8 mouse cellular contexts compared by ENCODE assay signal in genomic region chr6:28134251-28134801, GRCm38 (mm10). TPM values are rescaled to one million over a fixed set of nuclear protein-coding genes. Genes with fewer than 3 reads are reported as not detected.
DNase-seq lines count a peak whose midpoint lies in the region; ATAC-seq lines count a peak whose summit lies in the region.

No protein-coding gene starts in this region.

- H3K27ac ChIP-seq in forebrain, embryonic 13.5 days: no peak overlapping the region
- H3K27ac ChIP-seq in liver, embryonic 11.5 days (ENCODE audit: low read depth, low read length): no peak overlapping the region

- H3K36me3 ChIP-seq in forebrain, embryonic 13.5 days (ENCODE audit: poor library complexity, severe bottlenecking): no peaks in the 10 kb centered on the region
- no peaks in the 10 kb centered on the region for H3K36me3 ChIP-seq in liver, embryonic 11.5 days (ENCODE audit: control insufficient read depth, insufficient read depth, low read length)

- H3K4me3 ChIP-seq in forebrain, embryonic 13.5 days: peak overlapping the region; percentile 57
- peak overlapping the region; percentile 53 for H3K4me3 ChIP-seq in liver, embryonic 11.5 days (ENCODE audit: low read depth, low read length)

- no peaks in the 10 kb centered on the region for H3K9me3 ChIP-seq in forebrain, embryonic 13.5 days (replicated peaks)
- no peaks in the 10 kb centered on the region for H3K9me3 ChIP-seq in liver, embryonic 11.5 days (ENCODE audit: control insufficient read depth, low read length)

- peak; percentile 7 for ATAC-seq in forebrain, embryonic 13.5 days
- no peak for ATAC-seq in liver, embryonic 11.5 days (replicated peaks; ENCODE audit: low FRiP score)
- ATAC-seq in monocyte, adult 5-6 weeks (replicated peaks; ENCODE audit: insufficient number of reproducible peaks, low FRiP score, low TSS enrichment, poor library complexity, severe bottlenecking): no peak

- WGBS in forebrain, embryonic 13.5 days: under 1% methylated on average over 20 of the region's 20 CpGs
- WGBS in liver, embryonic 11.5 days: 2% methylated on average over 20 of the region's 20 CpGs

- H3K27me3 ChIP-seq in forebrain, embryonic 13.5 days: peaks cover 35% of the 10 kb centered on the region
- peaks cover 57% of the 10 kb centered on the region for H3K27me3 ChIP-seq in liver, embryonic 11.5 days (replicated peaks; ENCODE audit: control insufficient read depth, insufficient read depth, low read length)

- peak overlapping the region; percentile 99 for H3K4me2 ChIP-seq in forebrain, embryonic 13.5 days
- H3K4me2 ChIP-seq in liver, embryonic 11.5 days: peak overlapping the region; percentile 88

- peak overlapping the region; percentile 65 for H3K9ac ChIP-seq in forebrain, embryonic 13.5 days
- H3K9ac ChIP-seq in liver, embryonic 11.5 days (ENCODE audit: low read depth, low read length): no peak overlapping the region

- H3K4me1 ChIP-seq in forebrain, embryonic 13.5 days: peaks cover 35% of the 10 kb centered on the region
- no peaks in the 10 kb centered on the region for H3K4me1 ChIP-seq in liver, embryonic 11.5 days (replicated peaks; ENCODE audit: control insufficient read depth, insufficient read depth, low read length)

- peak; percentile 3 for DNase-seq in kidney, adult 18-20 months
- DNase-seq in kidney, adult 9 months: no peak
- DNase-seq in ZHBTc4 (ENCODE audit: low read depth, low spot score): peak; percentile 44
- DNase-seq in liver, embryonic 11.5 days (ENCODE audit: low spot score): peak; percentile 41
- DNase-seq in right cerebral cortex, postnatal 10 days (ENCODE audit: low spot score in 2 of 2): peak; percentile 39 to 51
- no peak for DNase-seq in adrenal gland, postnatal 14 days

RNA-seq across cellular contexts. Expression of gene Grm8, which starts 0.7 kb away (rescaled TPM):
- polyA plus RNA-seq in forebrain, embryonic 13.5 days (2015; fragmentation: Nextera tagmentation; extraction: Ambion mirVana): 2.8 and 3.2 TPM in 2 replicates
- polyA plus RNA-seq in liver, embryonic 11.5 days (2014; fragmentation: Nextera tagmentation; extraction: Ambion mirVana): 0.25 and 0.29 TPM in 2 replicates
- total RNA-seq in monocyte, adult 5-6 weeks (2017): not detected in 3 replicates
- 0.70 and 1.0 TPM in 2 replicates for total RNA-seq in adrenal gland, postnatal 14 days (2021)

Comparison
In these comparisons a context has a peak if more than half of its experiments do, and no peak if none do; other contexts are left out.
1. DNase-seq: peak in kidney, adult 18-20 months (single experiment), ZHBTc4 (single experiment), liver, embryonic 11.5 days (single experiment) and right cerebral cortex, postnatal 10 days (2 of 2); none in kidney, adult 9 months (single experiment) and adrenal gland, postnatal 14 days (single experiment).